Mouse (Mus musculus) E14TG2a.4 (cell line): ENCODE measurements around the gene Mt4.

Experiments used
- CTCF ChIP-seq: conservative IDR thresholded peaks from 2 replicates; pipeline ENCODE4 v1.5.1; 2014; ENCODE audit warnings: low read length
- NANOG ChIP-seq: IDR thresholded peaks from 2 replicates; pipeline ENCODE4 v1.6.1; 2014; ENCODE audit warnings: borderline replicate concordance, low read length, mixed read lengths

DNA sequence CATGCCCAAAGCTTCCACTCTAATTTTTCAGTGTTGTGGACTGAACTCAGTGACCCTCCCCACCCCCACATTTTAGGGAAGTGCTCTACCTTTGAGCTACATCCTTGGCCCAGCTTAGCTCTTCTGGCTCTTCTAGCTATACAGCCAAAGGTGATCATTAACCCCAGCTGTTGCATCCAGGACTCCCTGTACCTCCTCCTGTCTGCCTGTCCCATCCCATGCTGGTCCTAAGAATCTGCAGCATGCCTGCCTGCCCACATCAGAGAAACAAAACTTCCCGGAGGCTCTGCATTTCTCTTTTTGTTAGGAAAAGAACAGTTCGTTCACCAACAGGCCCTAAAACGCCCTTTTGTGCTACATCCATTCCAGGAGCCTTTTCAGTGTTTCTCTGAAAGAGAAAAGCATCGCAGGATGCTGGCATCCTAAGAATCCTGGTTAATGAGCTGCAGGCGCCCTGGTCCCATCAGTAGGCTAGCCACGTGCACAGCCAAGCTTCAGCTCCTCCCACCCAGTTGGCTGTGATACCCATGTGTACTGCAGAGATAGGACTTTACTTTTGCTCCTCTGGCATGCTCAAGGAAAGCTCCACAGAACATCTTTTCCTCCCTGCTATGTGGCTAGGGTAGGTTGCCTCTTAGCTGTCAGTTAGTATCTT lies 18.1 kb upstream of the Mt4 start:
- TF ChIP-seq CTCF: no peak
- no peak for TF ChIP-seq NANOG
